9 mouse cellular contexts compared by ENCODE assay signal in genomic region chr19:10238477-10238876, GRCm38 (mm10). TPM values are rescaled to one million over a fixed set of nuclear protein-coding genes. Genes with fewer than 3 reads are reported as not detected.
DNase-seq lines count a peak whose midpoint lies in the region.
"Had no signal": no experiment of that assay in that cellular context is flagged by ENCODE, and none has a peak within 500 bp of the region (broad histone marks: within the 10 kb centered on the region; RNA-seq: fewer than 3 reads in every experiment).

No protein-coding gene starts in this region.

- DNase-seq in 3134 (ENCODE audit: extremely low read depth, insufficient read length, low spot score): peak; percentile 38
- DNase-seq in NIH3T3 (ENCODE audit: low read depth): peak; percentile 49
- peak; percentile 39 for DNase-seq in liver
- DNase-seq in lung, postnatal 10 days: peak; percentile 49
- no peak for DNase-seq in cerebellum, adult 8-10 months
- DNase-seq in adrenal gland, postnatal 14 days: no peak
- DNase-seq in adrenal gland, adult (ENCODE audit: inconsistent age in 2 of 2, low spot score in 1 of 2): no peak
- DNase-seq: gastrocnemius, adult 2 months; thymus, postnatal 4 days had no signal

RNA-seq across cellular contexts. Expression of gene Myrf, which starts 2.1 kb away (rescaled TPM):
- total RNA-seq in adrenal gland, postnatal 14 days (2021): 2.6 and 4.7 TPM in 2 replicates
- total RNA-seq: gastrocnemius, adult 2 months had no signal

RNA-seq across cellular contexts. Expression of gene Fen1, which starts 34.5 kb away (rescaled TPM):
- total RNA-seq in adrenal gland, postnatal 14 days (2021): 20.6 and 21.7 TPM in 2 replicates

RNA-seq across cellular contexts. Expression of gene Tmem258, which starts 34.7 kb away (rescaled TPM):
- 161 and 170 TPM in 2 replicates for total RNA-seq in adrenal gland, postnatal 14 days (2021)

RNA-seq across cellular contexts. Expression of gene Fads1, which starts 55.8 kb away (rescaled TPM):
- 324 and 362 TPM in 2 replicates for total RNA-seq in adrenal gland, postnatal 14 days (2021)

Comparison
In these comparisons a context has a peak if more than half of its experiments do, and no peak if none do; other contexts are left out.
1. DNase-seq: peak in 3134 (single experiment), NIH3T3 (single experiment), liver (single experiment) and lung, postnatal 10 days (single experiment); none in cerebellum, adult 8-10 months (single experiment), adrenal gland, postnatal 14 days (single experiment) and adrenal gland, adult (0 of 2).